Mouse (Mus musculus): Measurements from ENCODE around the gene Cuedc1.

Gene Cuedc1

DNA sequence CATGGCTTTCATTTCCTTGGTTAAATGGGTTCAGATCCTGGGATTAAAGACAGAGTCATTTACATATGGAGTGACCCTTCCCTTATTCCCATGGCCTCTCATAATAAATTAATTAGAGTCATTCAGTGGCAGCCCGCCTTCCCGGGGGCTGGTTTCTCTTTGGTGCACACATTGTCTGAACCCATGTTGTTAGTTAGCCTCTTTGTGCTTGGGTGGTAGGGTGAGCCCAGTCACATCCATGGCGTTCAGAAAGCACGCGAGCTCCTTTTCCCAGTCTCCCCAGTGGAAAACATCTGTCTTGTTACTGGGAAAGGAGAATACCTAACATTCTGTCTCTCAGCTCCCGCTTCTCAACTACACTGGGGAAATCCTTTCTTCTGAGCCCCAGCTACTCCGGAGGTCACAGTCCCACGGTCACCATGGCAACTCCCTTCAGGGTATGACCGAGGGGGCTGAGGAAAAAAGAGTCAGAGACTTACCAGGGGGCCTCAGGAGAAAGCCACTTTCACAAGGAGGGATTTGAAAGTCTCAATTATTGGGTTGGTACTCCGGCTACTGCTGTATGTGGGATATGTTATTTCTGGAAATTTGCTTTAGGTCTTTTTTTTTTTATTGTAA, 143.0 kb downstream of the Cuedc1 start:
- DNase-seq (ENCODE audit: low read depth, low spot score) = no peak

- no peak for DNase-seq (ENCODE audit: low read depth, low spot score)
These were observed 143.8 kb downstream of the Cuedc1 start for GRCm38 (mm10) chr11:88241468-88242301.
